Mouse (Mus musculus) kidney, postnatal 0 days (tissue): ENCODE data around the gene Cxcl9. TPM values are rescaled to one million over a fixed set of nuclear protein-coding genes. Genes with fewer than 3 reads are reported as not detected.

Source experiments
- ATAC-seq: fragments of 200-750 bp; cut with Nextera tagmentation; replicated peaks from 2 replicates; pipeline ENCODE4 v1.8.0; 2017; ENCODE audit warnings: low read depth, moderate number of reproducible peaks, moderate TSS enrichment, moderate library complexity; ENCODE audit not compliant: low FRiP score
- DNase-seq: peaks from one replicate; pipeline ENCODE4 v3.0.0-alpha.2; 2016; ENCODE audit warnings: low spot score
- H3K27ac ChIP-seq: fragments of 300-500 bp; sonication (generic); 2 replicates; pipeline ENCODE4 v1.5.1; 2014; ENCODE audit warnings: mild to moderate bottlenecking
- H3K27me3 ChIP-seq: fragments of 300-500 bp; sonication (generic); 2 replicates; pipeline ENCODE4 v1.6.1; 2014; ENCODE audit warnings: low read length, mixed read lengths; ENCODE audit not compliant: insufficient read depth
- H3K36me3 ChIP-seq: fragments of 300-500 bp; sonication (generic); 2 replicates; pipeline ENCODE4 v1.6.1; 2014; ENCODE audit warnings: low read length, mixed read lengths; ENCODE audit not compliant: insufficient read depth
- H3K4me1 ChIP-seq: fragments of 300-500 bp; sonication (generic); replicated peaks from 2 replicates; pipeline ENCODE4 v1.6.1; 2014; ENCODE audit warnings: antibody characterized with exemption, low read length, mixed read lengths; ENCODE audit not compliant: insufficient read depth
- H3K4me2 ChIP-seq: fragments of 300-500 bp; sonication (generic); 2 replicates; pipeline ENCODE4 v1.6.1; 2014; ENCODE audit warnings: mild to moderate bottlenecking, low read length, moderate library complexity, mixed read lengths
- H3K4me3 ChIP-seq: fragments of 300-500 bp; sonication (generic); replicated peaks from 2 replicates; pipeline ENCODE4 v1.5.1; 2014; ENCODE audit warnings: low read depth, low read length
- H3K9ac ChIP-seq: fragments of 300-500 bp; sonication (generic); 2 replicates; pipeline ENCODE4 v1.6.1; 2014; ENCODE audit warnings: low read depth, low read length
- H3K9me3 ChIP-seq: fragments of 300-500 bp; sonication (generic); replicated peaks from 2 replicates; pipeline ENCODE4 v1.6.1; 2016; ENCODE audit warnings: low read length, inconsistent platforms, mixed read lengths
- CTCF ChIP-seq: IDR thresholded peaks from 2 replicates; pipeline ENCODE4 v1.5.1; 2016; ENCODE audit warnings: antibody characterized with exemption, low read depth, mild to moderate bottlenecking, moderate library complexity
- WGBS: fragments of 180-500 bp; shearing (Covaris S2); extraction: QIAGEN DNeasy Blood & Tissue Kit; methylation state at CpG from one replicate; pipeline ENCODE4 v1.1.7; 2014; 5-methylcytosine and 5-hydroxymethylcytosine counted together
- polyA plus RNA-seq: library from polyadenylated mRNA; unstranded; fragments of >200 nt; fragmentation: Nextera tagmentation; extraction: Ambion mirVana; gene quantifications from 2 replicates; pipeline ENCODE4 v1.2.1, GENCODE M21; 2015

Cxcl9 gene
- polyA plus RNA-seq, 1 experiment from 2014 or later, result 0.13 TPM

- Histone ChIP-seq H3K4me1 (no peaks in the 10 kb centered on the region), H3K9me3 (no peaks in the 10 kb centered on the region), H3K27me3 (no peaks in the 10 kb centered on the region), H3K36me3 (peaks cover 70% of the 10 kb centered on the region), H3K9ac (no peak overlapping the region), H3K27ac (no peak overlapping the region), H3K4me3 (no peak overlapping the region), H3K4me2 (no peak overlapping the region)
- no peak for ATAC-seq
- no peak for DNase-seq
- TF ChIP-seq CTCF, result no peak
- WGBS, result 94% methylated on average over 2 of the region's 2 CpGs
Observed at GRCm38 (mm10) chr5:92294525-92294924, 33.4 kb downstream of the Cxcl9 start.

- Histone ChIP-seq H3K36me3 (peaks cover 76% of the 10 kb centered on the region), H3K9me3 (no peaks in the 10 kb centered on the region), H3K9ac (no peak overlapping the region), H3K4me3 (no peak overlapping the region), H3K4me1 (no peaks in the 10 kb centered on the region), H3K4me2 (no peak overlapping the region), H3K27me3 (no peaks in the 10 kb centered on the region), H3K27ac (no peak overlapping the region)
- ATAC-seq (no peak), DNase-seq (no peak)
- 87% methylated on average over 6 of the region's 6 CpGs for WGBS
- TF ChIP-seq CTCF, result no peak
Observed at GRCm38 (mm10) chr5:92291652-92292414, 36.0 kb downstream of the Cxcl9 start.

- WGBS, result 82% methylated on average over 6 of the region's 6 CpGs
- Histone ChIP-seq H3K4me3 (no peak overlapping the region), H3K27ac (no peak overlapping the region), H3K9ac (no peak overlapping the region), H3K9me3 (no peaks in the 10 kb centered on the region), H3K4me2 (no peak overlapping the region), H3K4me1 (no peaks in the 10 kb centered on the region), H3K27me3 (no peaks in the 10 kb centered on the region), H3K36me3 (peaks cover 61% of the 10 kb centered on the region)
- DNase-seq, result no peak
- no peak for ATAC-seq
- TF ChIP-seq CTCF, result no peak
Observed at GRCm38 (mm10) chr5:92287840-92288239, 40.0 kb downstream of the Cxcl9 start.

GRCm38 (mm10) chr5:92283107-92283506 lies 44.8 kb downstream of the Cxcl9 start:
- no peak for TF ChIP-seq CTCF
- 45% methylated on average over 3 of the region's 3 CpGs for WGBS
- Histone ChIP-seq H3K36me3 (peaks cover 22% of the 10 kb centered on the region), H3K4me3 (no peak overlapping the region), H3K4me1 (no peaks in the 10 kb centered on the region), H3K4me2 (no peak overlapping the region), H3K27ac (no peak overlapping the region), H3K9me3 (no peaks in the 10 kb centered on the region), H3K9ac (no peak overlapping the region), H3K27me3 (no peaks in the 10 kb centered on the region)
- no peak for ATAC-seq
- DNase-seq, result no peak

- 64% methylated on average over 4 of the region's 4 CpGs for WGBS
- peaks cover 17% of the 10 kb centered on the region for H3K36me3 ChIP-seq
- no peak overlapping the region for H3K4me2 ChIP-seq
- no peak overlapping the region for H3K9ac ChIP-seq
- no peaks in the 10 kb centered on the region for H3K27me3 ChIP-seq
- ATAC-seq (no peak), DNase-seq (no peak)
- no peak overlapping the region for H3K4me3 ChIP-seq
- no peak for TF ChIP-seq CTCF
- H3K9me3 ChIP-seq, result no peaks in the 10 kb centered on the region
- H3K27ac ChIP-seq, result no peak overlapping the region
- H3K4me1 ChIP-seq, result no peaks in the 10 kb centered on the region
Observed at GRCm38 (mm10) chr5:92282571-92282970, 45.3 kb downstream of the Cxcl9 start.

- no peak for ATAC-seq
- H3K4me3 ChIP-seq, result no peak overlapping the region
- no peaks in the 10 kb centered on the region for H3K4me1 ChIP-seq
- H3K9ac ChIP-seq, result no peak overlapping the region
- no peak overlapping the region for H3K4me2 ChIP-seq
- H3K27ac ChIP-seq, result no peak overlapping the region
- DNase-seq, result no peak
- WGBS, result 81% methylated on average over 10 of the region's 10 CpGs
- no peaks in the 10 kb centered on the region for H3K36me3 ChIP-seq
- no peak for TF ChIP-seq CTCF
- H3K27me3 ChIP-seq, result no peaks in the 10 kb centered on the region
- H3K9me3 ChIP-seq, result no peaks in the 10 kb centered on the region
Observed at GRCm38 (mm10) chr5:92278942-92279537, 48.8 kb downstream of the Cxcl9 start.
